Mouse (Mus musculus) spleen, postnatal 36 days (tissue): ENCODE results near the gene Gbf1.
"Not testable (repeated sequence)": the region's sequence is repeated elsewhere in the genome, so short reads cannot be mapped to it uniquely, and the experiment has no call there.

Experiments
- DNase-seq, 2 experiments: peaks; one replicate each; pipeline ENCODE4 v3.0.0; 2022; ENCODE audit warnings: low spot score in 2 of 2, mixed read lengths in 1 of 2

Gbf1 gene

GRCm38 (mm10) chr19:46152127-46152803, at the start of gene Gbf1:
Gbf1 (plus strand) TSS chr19:46152509.
- DNase-seq: peak; percentile 96

GRCm38 (mm10) chr19:46103437-46104186, 48.7 kb upstream of the Gbf1 start:
- no peak for DNase-seq

GRCm38 (mm10) chr19:46104187-46104557, 48.1 kb upstream of the Gbf1 start:
- no peak for DNase-seq

- no peak for DNase-seq
Observed at GRCm38 (mm10) chr19:46110214-46110613, 42.1 kb upstream of the Gbf1 start.

GRCm38 (mm10) chr19:46110781-46111180, 41.5 kb upstream of the Gbf1 start:
- DNase-seq: no peak

- DNase-seq: no peak
Observed at GRCm38 (mm10) chr19:46114617-46115016, 37.7 kb upstream of the Gbf1 start.

GRCm38 (mm10) chr19:46119458-46119857, 32.9 kb upstream of the Gbf1 start:
- DNase-seq: no peak

- DNase-seq: no peak
Observed at GRCm38 (mm10) chr19:46120872-46121271, 31.4 kb upstream of the Gbf1 start.

GRCm38 (mm10) chr19:46123876-46124275, 28.4 kb upstream of the Gbf1 start:
- DNase-seq: no peak

- DNase-seq: no peak
Observed at GRCm38 (mm10) chr19:46124651-46125050, 27.7 kb upstream of the Gbf1 start.

- no peak for DNase-seq
Observed at GRCm38 (mm10) chr19:46126301-46126700, 26.0 kb upstream of the Gbf1 start.

GRCm38 (mm10) chr19:46129737-46130136, 22.6 kb upstream of the Gbf1 start:
- DNase-seq: not testable (repeated sequence)

- DNase-seq: no peak
Observed at GRCm38 (mm10) chr19:46131283-46131682, 21.0 kb upstream of the Gbf1 start.

- DNase-seq: no peak
Observed at GRCm38 (mm10) chr19:46131694-46132525, 20.4 kb upstream of the Gbf1 start, which contains the start of gene Elovl3. Elovl3 (plus strand) TSS chr19:46131897.

- no peak for DNase-seq
Observed at GRCm38 (mm10) chr19:46132577-46132976, 19.7 kb upstream of the Gbf1 start.

GRCm38 (mm10) chr19:46135297-46135696, 17.0 kb upstream of the Gbf1 start:
- peak; percentile 78 to 82 for DNase-seq

- peak; percentile 69 to 73 for DNase-seq
Observed at GRCm38 (mm10) chr19:46135789-46136638, 16.3 kb upstream of the Gbf1 start.

- peak; percentile 67 to 72 for DNase-seq
Observed at GRCm38 (mm10) chr19:46136639-46137580, 15.4 kb upstream of the Gbf1 start.

GRCm38 (mm10) chr19:46140324-46140723, 12.0 kb upstream of the Gbf1 start:
- no peak for DNase-seq

GRCm38 (mm10) chr19:46141091-46141490, 11.2 kb upstream of the Gbf1 start:
- DNase-seq: no peak
